Mouse (Mus musculus): ENCODE measurements around the gene Serpinb9b.

DNA sequence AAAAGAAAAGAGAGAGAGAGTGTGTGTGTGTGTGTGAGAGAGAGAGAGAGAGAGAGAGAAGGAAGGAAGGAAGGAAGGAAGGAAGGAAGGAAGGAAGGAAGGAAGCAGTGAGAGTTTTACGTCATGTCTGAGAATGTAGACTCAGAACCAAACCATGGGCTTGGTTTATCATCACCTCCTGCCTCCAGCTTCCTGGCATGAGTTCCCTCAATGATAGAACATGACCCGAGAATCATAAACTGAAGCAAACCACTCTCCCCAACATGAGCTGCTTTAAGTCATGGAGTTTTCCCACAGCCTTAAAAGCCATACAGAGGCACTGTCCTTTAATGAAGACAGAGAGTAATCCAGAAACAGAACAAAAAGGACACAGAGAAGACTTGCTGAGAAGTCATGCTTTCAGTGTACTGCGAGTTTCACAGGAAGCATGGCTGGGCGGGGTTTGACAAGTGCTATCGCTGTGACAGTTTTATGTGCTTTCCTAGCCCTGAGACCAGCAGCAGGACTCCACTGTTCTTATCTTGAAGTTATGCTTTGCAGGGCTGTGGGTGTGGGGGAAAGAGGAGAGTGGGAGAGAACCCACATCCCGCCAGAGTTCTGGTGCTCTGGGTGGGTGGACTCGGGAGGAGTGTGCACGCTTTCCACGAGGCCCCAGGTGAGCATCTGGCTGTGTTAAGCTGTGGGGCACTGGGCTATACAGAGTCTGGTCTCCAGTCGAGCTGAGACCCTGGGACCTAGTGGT is 33.9 kb upstream of the Serpinb9b start:
- no peak for TF ChIP-seq CTCF (IDR thresholded peaks at IDR 0.05; ENCODE audit: control insufficient read depth, insufficient read depth, insufficient replicate concordance, low read depth, low read length)
- no peak for TF ChIP-seq POLR2A (IDR thresholded peaks at IDR 0.05; ENCODE audit: control insufficient read depth, low read depth, low read length)

All from testis, adult 2 months (tissue).